Mouse (Mus musculus): ENCODE measurements at regions not wholly inside any gene's neighbourhood (a gene's known extent, or its start where the extent isn't known, plus 50 kb on each side); places are given as distances from the start of the nearest gene placed in this dataset.
A peak's percentile ranks its signal among the peaks of the same experiment; 100 is the strongest.

DNA sequence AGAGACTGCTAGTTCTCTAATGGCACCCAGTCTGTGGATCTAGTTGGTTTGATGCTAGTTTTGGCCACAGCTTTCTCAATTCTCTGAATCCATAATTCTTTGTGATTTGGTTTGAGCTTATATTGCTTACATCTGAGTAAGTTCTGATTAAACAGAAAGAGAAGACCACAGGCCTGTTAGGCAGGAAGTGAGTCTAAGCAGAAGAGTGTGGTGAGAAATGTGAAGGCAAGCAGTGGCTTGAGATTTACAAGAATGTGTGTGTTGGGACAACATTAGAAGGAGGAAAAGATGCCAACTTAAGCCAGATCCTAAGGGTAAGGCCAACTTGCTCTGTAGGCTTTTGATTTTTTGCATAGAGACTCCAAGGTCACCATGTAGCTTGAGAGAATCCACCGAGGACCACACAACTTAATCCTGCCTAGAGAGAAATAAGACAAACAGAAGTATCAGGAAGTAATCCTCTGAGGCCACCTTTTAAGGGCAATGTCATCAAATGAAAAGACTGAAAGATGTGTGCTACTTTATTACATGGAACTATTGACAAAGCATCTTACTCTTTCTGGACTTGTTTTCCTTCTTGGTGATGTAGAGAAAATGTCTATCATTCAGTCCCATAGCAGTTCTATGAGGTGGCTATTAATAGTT, 220.7 kb downstream of the Gm5426 start:
- DNase-seq (ENCODE audit: low read depth): no peak
- TF ChIP-seq POLR2A (IDR thresholded peaks at IDR 0.05; ENCODE audit: borderline replicate concordance, extremely low read depth, insufficient read depth, insufficient read length, poor library complexity, severe bottlenecking) (no peak), CTCF (IDR thresholded peaks at IDR 0.05; ENCODE audit: borderline replicate concordance, extremely low read depth, insufficient read depth, insufficient read length) (no peak)

DNA sequence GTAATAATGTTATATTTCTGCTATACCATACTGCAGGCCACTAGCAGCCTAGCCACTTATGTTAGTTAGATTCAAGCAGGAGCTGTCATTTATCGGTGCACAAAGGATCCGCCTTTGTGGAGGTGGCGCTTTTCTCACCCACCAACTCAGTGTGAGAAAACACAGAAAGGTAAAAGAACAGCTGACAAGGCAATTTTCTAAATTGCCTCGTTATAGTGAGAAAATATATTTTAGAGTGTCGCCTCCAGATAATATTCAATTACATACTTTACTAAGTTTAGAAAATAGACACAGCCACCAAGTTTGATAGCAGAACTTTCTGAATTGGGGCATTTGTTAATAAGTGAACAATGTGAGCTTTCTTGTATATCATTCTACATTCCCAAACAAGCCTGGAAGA, 221.2 kb downstream of the Gm5426 start:
- no peak for DNase-seq (ENCODE audit: low read depth)
- TF ChIP-seq CTCF (IDR thresholded peaks at IDR 0.05; ENCODE audit: borderline replicate concordance, extremely low read depth, insufficient read depth, insufficient read length) (no peak), POLR2A (IDR thresholded peaks at IDR 0.05; ENCODE audit: borderline replicate concordance, extremely low read depth, insufficient read depth, insufficient read length, poor library complexity, severe bottlenecking) (no peak)

DNA sequence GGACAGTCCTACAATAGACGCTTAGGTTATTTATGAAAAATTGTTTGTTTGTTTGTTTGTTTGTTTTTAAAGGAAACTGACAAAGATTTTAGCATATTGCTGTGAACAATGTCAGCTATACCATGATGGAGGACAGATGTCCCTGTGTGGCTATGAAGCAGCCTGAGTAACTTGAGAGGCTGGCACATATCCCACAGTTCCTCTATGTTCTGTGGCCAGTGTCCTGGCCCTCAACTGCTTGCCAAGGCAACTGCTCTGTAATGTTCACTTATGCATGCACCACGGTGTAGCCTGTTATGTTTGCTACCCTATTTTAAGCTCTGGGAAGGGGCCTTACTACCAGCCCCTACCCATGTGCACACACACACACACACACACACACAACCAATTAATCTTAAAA, 222.6 kb downstream of the Gm5426 start:
- peak; percentile 28 for DNase-seq (ENCODE audit: low read depth)
- TF ChIP-seq POLR2A (IDR thresholded peaks at IDR 0.05; ENCODE audit: borderline replicate concordance, extremely low read depth, insufficient read depth, insufficient read length, poor library complexity, severe bottlenecking) (no peak), CTCF (IDR thresholded peaks at IDR 0.05; ENCODE audit: borderline replicate concordance, extremely low read depth, insufficient read depth, insufficient read length) (no peak)

DNA sequence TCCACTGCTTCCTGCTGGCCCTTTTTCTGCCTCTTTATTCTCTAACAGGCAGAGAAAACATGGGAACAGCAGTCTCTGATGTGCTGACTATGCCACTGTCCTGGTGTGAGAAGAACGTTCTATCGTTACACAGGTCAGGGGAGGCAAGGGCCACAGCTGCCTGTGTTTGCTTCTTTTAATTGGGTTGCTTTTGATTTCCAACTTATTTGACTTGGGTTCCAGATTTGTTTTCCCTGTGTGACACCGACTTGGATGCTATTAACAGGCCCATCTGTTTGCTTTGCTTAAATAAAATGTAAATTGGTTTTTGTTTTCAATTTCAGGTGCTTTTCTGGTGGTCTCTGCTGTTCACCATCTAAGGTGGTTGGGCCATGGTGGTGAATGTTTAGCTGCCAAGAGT, 225.8 kb downstream of the Gm5426 start:
- DNase-seq (ENCODE audit: low read depth): peak; percentile 68
- TF ChIP-seq POLR2A (IDR thresholded peaks at IDR 0.05; ENCODE audit: borderline replicate concordance, extremely low read depth, insufficient read depth, insufficient read length, poor library complexity, severe bottlenecking) (no peak), CTCF (IDR thresholded peaks at IDR 0.05; ENCODE audit: borderline replicate concordance, extremely low read depth, insufficient read depth, insufficient read length) (no peak)

DNA sequence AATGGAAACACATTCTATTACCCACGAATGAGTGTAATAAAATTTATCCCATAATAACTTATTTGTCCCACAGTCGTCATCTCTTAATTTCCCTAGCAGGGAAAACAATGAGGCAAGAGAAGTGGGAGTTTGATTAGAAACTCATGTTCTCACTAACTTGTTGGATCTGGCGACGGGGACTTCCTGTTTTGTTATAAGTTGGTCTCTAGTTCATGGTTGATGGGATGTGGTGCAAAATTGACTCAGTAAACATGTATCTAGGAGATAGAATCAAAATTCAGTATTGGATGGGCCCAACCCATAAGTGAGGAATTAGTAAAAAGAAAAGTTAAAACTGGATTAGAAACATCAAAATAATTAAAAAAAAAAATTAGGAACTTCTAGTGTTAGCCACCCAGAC, 227.5 kb downstream of the Gm5426 start:
- TF ChIP-seq POLR2A (IDR thresholded peaks at IDR 0.05; ENCODE audit: borderline replicate concordance, extremely low read depth, insufficient read depth, insufficient read length, poor library complexity, severe bottlenecking) (no peak), CTCF (IDR thresholded peaks at IDR 0.05; ENCODE audit: borderline replicate concordance, extremely low read depth, insufficient read depth, insufficient read length) (no peak)
- no peak for DNase-seq (ENCODE audit: low read depth)

DNA sequence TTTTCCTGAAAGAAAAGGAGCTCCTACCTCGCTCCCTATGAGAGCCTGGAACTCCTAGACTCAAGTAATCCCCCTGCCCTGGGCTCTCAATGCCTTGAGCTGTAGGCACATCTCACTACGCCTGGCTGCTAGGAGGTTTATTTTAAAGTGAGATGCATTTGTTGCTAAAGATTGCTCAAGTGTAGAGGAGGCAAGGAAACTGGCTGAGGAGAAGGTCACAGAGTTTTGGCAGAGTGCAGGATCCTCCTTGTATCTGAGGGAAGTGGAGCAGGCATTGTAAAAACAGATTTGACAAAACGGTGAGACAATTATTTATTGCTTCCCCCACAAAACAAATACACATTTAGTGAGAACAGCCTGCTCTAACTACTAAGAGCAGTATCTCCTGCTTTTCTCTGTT, 228.7 kb downstream of the Gm5426 start:
- no peak for DNase-seq (ENCODE audit: low read depth)
- TF ChIP-seq POLR2A (IDR thresholded peaks at IDR 0.05; ENCODE audit: borderline replicate concordance, extremely low read depth, insufficient read depth, insufficient read length, poor library complexity, severe bottlenecking): no peak
- TF ChIP-seq CTCF (IDR thresholded peaks at IDR 0.05; ENCODE audit: borderline replicate concordance, extremely low read depth, insufficient read depth, insufficient read length): no peak

DNA sequence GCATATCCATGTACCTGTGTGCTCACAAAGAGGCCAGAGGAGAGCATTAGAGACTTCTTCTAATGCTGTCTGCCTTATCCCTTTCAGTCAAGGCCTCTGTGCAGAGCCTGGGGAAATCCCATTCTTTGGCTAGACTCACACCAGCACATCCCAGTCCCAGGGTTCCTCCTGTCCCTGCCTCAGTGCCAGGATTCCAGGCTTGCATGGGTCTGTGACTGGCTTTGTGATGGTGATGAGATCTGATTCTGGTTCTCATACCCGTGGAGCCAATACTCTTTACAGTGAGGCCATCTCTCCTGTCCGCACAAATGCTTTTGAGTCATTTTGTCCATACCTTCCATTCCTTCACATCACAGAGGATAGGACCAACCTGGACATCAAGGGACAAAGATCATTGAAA, 230.5 kb downstream of the Gm5426 start:
- DNase-seq (ENCODE audit: low read depth): no peak
- TF ChIP-seq POLR2A (IDR thresholded peaks at IDR 0.05; ENCODE audit: borderline replicate concordance, extremely low read depth, insufficient read depth, insufficient read length, poor library complexity, severe bottlenecking) (no peak), CTCF (IDR thresholded peaks at IDR 0.05; ENCODE audit: borderline replicate concordance, extremely low read depth, insufficient read depth, insufficient read length) (no peak)

DNA sequence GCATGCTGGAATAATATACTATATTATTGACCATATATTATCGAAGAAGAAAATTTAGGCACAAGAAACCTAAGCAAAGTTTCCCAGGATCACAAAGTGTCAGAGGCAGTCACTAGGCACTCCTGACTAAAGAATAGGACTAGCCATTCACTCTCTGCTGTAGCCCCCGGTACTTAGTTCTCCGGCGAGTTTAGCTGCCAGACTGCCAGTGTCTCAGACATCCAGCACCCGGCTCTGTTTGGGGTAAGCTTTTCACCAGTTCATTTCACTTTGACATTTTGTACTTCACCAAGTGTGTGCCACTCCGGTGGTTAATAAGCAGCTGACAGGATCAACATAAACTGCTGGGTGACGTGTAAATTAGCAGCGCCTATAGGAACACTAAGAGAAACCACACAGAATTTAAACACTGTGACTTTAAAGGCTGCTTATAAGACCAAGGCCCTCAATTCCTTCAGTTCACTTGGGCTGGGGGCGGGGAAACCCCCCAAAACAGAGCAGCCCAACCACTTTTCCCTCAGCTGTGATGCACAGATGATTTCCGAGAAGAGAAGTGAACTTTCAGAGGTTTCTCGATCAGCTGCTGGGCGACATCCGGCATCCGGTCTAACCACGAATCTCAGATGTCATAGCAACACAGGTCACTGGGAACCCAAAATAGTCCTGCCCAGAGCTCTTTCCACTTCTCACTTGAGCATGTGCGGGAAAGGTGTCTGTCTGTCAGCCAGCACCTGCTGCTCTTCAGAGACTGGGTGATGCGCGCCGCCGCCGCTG, 234.3 kb downstream of the Gm5426 start:
- peak; percentile 67 for DNase-seq (ENCODE audit: low read depth)
- TF ChIP-seq POLR2A (IDR thresholded peaks at IDR 0.05; ENCODE audit: borderline replicate concordance, extremely low read depth, insufficient read depth, insufficient read length, poor library complexity, severe bottlenecking) (no peak), CTCF (IDR thresholded peaks at IDR 0.05; ENCODE audit: borderline replicate concordance, extremely low read depth, insufficient read depth, insufficient read length) (no peak)

DNA sequence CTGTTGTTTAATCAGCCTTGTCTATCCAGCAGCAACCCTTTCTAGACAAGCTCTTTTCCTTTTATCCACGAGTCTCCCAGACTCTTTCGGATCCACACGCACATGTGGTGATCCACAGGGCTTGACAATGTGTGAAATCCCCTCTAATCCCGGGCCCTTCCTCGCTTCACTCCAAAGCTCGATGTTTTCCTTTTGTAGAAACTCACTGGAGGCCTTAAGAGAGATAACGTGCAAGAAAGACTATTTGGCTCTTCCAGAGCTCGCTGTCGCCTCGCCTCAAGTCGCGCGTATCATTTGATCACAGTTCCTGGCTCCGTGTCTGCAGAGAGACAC, 234.9 kb downstream of the Gm5426 start:
- no peak for TF ChIP-seq POLR2A (IDR thresholded peaks at IDR 0.05; ENCODE audit: borderline replicate concordance, extremely low read depth, insufficient read depth, insufficient read length, poor library complexity, severe bottlenecking)
- DNase-seq (ENCODE audit: low read depth): peak; percentile 52

DNA sequence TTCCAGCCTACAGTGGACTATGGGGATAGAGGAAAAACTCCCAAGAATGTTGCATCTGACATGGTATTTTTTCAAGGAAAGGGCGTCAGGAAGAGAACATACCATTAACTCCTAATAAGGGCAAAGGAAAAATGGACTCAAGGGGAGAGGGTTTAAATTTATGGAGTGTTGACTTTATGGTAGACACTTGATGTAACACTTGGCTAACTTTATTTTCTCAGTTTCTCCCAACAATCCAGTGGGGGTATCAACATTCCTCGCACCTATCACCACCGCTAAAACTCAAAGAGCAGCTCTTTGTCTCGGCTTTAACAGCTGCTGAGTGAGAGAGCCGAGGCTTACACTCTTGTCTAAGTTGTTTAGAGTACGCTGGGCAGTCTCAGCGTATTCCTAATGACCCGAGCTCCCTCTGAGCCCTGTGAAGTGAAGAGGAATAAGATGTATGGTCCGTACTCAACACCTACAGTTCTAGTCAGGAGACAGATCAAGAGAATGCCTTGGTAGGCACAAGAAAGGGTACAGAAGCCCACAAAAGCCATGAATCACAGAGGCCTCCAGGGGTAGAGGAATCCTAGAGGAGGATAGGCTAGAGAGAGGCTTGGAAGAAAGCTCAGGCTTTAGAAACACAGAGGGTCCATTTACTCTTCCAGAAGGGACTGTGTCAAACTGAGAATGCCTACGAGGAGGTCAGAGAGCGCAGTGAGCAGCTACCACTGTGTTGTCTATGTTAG, 236.4 kb downstream of the Gm5426 start:
- no peak for DNase-seq (ENCODE audit: low read depth)
- TF ChIP-seq CTCF (IDR thresholded peaks at IDR 0.05; ENCODE audit: borderline replicate concordance, extremely low read depth, insufficient read depth, insufficient read length) (no peak), POLR2A (IDR thresholded peaks at IDR 0.05; ENCODE audit: borderline replicate concordance, extremely low read depth, insufficient read depth, insufficient read length, poor library complexity, severe bottlenecking) (no peak)

DNA sequence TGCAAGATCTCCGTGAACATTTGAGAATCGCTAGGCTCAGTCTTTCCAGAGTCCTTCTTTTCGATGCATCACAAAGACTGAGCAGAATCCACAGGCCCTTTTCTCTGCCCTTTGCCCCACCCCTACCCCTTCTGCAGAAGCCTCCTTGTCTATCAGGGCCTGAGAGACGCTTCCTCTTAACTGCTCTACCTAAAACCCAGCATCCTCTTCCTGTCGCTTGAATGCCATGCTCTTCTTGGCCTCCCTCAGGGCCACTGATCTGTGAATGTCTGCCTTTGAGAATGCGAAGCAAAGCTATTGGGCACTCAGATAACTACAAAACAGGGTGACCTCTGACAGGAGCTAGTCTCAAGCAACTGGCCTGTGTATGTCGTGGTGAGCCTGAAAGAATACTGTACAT, 237.1 kb downstream of the Gm5426 start:
- TF ChIP-seq POLR2A (IDR thresholded peaks at IDR 0.05; ENCODE audit: borderline replicate concordance, extremely low read depth, insufficient read depth, insufficient read length, poor library complexity, severe bottlenecking) (no peak), CTCF (IDR thresholded peaks at IDR 0.05; ENCODE audit: borderline replicate concordance, extremely low read depth, insufficient read depth, insufficient read length) (no peak)
- no peak for DNase-seq (ENCODE audit: low read depth)
